Mouse (Mus musculus) ES-E14 (cell line): ENCODE results near the gene Tmem183a. TPM values are rescaled to one million over a fixed set of nuclear protein-coding genes. Genes with fewer than 3 reads are reported as not detected.
A peak's percentile ranks its signal among the peaks of the same experiment; 100 is the strongest.

Experiments
- DNase-seq: peaks from one replicate; pipeline ENCODE4 v3.0.0-alpha.2; 2013; ENCODE audit warnings: low read depth, low spot score
- H3K27ac ChIP-seq: 2 replicates; pipeline ENCODE4 v1.5.1; 2012; ENCODE audit warnings: low read depth, mild to moderate bottlenecking, low read length, moderate library complexity, mixed read lengths; ENCODE audit not compliant: poor library complexity, insufficient read depth, severe bottlenecking
- H3K36me3 ChIP-seq: 2 replicates; pipeline ENCODE4 v1.6.1; 2012; ENCODE audit warnings: mild to moderate bottlenecking, low read length, moderate library complexity, mixed read lengths; ENCODE audit not compliant: control insufficient read depth, poor library complexity, insufficient read depth, severe bottlenecking
- H3K4me1 ChIP-seq, 2 experiments: fragments of 150-350 bp in 1 of 2; sonication (generic) in 1 of 2; 2 replicates each; pipeline ENCODE4 v1.6.1; 2012; ENCODE audit warnings: low read length in 2 of 2, mild to moderate bottlenecking in 1 of 2, mixed read lengths in 1 of 2; ENCODE audit not compliant: control insufficient read depth in 2 of 2, insufficient read depth in 2 of 2, poor library complexity in 1 of 2
- H3K4me3 ChIP-seq, 2 experiments: fragments of 150-350 bp in 1 of 2; sonication (generic) in 1 of 2; 2 replicates each; pipeline ENCODE4 v1.5.1; 2012; ENCODE audit warnings: low read length in 2 of 2, low read depth in 1 of 2, mild to moderate bottlenecking in 1 of 2, mixed read lengths in 1 of 2; ENCODE audit not compliant: insufficient read depth in 1 of 2, poor library complexity in 1 of 2, severe bottlenecking in 1 of 2
- H3K9ac ChIP-seq: 2 replicates; pipeline ENCODE4 v1.6.1; 2012; ENCODE audit warnings: low read depth, mild to moderate bottlenecking, low read length, mixed read lengths; ENCODE audit not compliant: poor library complexity, insufficient read depth, severe bottlenecking
- H3K9me3 ChIP-seq: fragments of 150-350 bp; sonication (generic); 2 replicates; pipeline ENCODE4 v1.6.1; 2012; ENCODE audit warnings: low read depth, mild to moderate bottlenecking, low read length; ENCODE audit not compliant: control insufficient read depth, insufficient read depth
- CHD2 ChIP-seq: IDR thresholded peaks from 2 replicates; pipeline ENCODE4 v1.6.1; 2014; ENCODE audit warnings: mild to moderate bottlenecking, low read depth, low read length, inconsistent platforms
- HCFC1 ChIP-seq: IDR thresholded peaks from 2 replicates; pipeline ENCODE4 v1.6.1; 2012; ENCODE audit warnings: low read length, inconsistent platforms, borderline replicate concordance; ENCODE audit not compliant: insufficient read depth
- MAFK ChIP-seq: IDR thresholded peaks from 2 replicates; pipeline ENCODE4 v1.6.1; 2014; ENCODE audit warnings: mild to moderate bottlenecking, low read depth, low read length, inconsistent platforms; ENCODE audit not compliant: insufficient read depth
- ZC3H11A ChIP-seq: IDR thresholded peaks from 2 replicates; pipeline ENCODE4 v1.6.1; 2012; ENCODE audit warnings: low read depth, mild to moderate bottlenecking, inconsistent platforms, low read length, borderline replicate concordance
- ZNF384 ChIP-seq: IDR thresholded peaks from 2 replicates; pipeline ENCODE4 v1.6.1; 2012; ENCODE audit warnings: low read depth, low read length, inconsistent platforms
- in situ Hi-C, 2 experiments: fragments of 600-800 bp; cut with MboI; formaldehyde crosslinking; loops; one replicate each; pipeline ENCODE4 v1.15.1; 2025; ENCODE audit warnings: low sequenced_read_pairs in 2 of 2, inconsistent platforms in 1 of 2; ENCODE audit not compliant: unreplicated experiment in 2 of 2
- total RNA-seq: library from RNA; depleted of rRNA; stranded (reverse); fragments of 300-350 nt; gene quantifications from 2 replicates; pipeline ENCODE4 v1.2.3, GENCODE M21; 2012

The Tmem183a gene
- total RNA-seq, 1 experiment = 100 TPM

DNA sequence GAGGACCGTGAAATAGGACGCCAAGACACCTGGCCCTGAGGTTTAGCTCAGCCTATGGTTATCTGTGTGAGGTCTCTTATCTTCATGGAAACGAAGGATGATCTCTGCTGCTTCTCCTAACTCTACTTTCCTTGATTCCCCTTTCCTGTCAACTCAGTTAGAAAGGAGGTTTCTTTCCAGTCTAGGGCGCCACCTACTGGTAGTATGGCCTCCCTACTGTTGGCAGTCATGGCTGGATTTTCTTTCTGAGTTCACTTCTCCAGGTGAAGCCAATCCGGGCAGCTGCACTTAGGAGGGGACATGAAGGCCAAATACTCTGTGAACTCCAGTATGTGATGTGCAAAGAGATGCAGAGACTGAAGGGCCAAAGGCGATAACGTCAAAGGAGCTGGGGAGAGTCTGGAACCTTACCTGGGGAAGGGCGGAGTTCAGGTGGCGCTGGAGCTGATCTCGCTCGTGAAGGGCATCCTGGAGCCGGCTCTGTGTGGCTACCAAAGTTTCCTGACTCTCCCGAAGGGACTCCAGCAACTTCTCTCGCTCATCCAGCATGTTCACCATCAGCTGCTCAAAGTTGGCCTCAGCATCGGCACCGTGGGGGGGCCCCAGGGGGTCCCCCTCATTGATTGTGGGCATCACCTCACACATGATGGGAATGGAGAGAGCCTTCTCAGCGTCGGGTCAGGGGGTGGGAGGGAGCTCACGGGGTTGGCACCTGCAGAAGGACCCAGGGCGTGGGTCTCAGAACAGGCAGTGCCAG lies 29.7 kb downstream of the Tmem183a start:
- Histone ChIP-seq H3K27ac (no peak overlapping the region), H3K9ac (no peak overlapping the region), H3K4me3 (no peak overlapping the region), H3K4me1 (peaks cover 2 to 19% of the 10 kb centered on the region in 2 experiments; a peak in 1 of 4 replicates), H3K9me3 (no peaks in the 10 kb centered on the region), H3K36me3 (no peaks in the 10 kb centered on the region)
- in situ Hi-C loops = loop anchor here in 1 of 2 experiments (5.0 kb wide), 1 partner anchor 180 kb away; no protein-coding TSS in a partner anchor
- TF ChIP-seq ZNF384 (no peak), ZC3H11A (peak; percentile 74; the same call in 1 of the 2 replicates), MAFK (no peak), CHD2 (no peak), HCFC1 (no peak)
- peak; percentile 66 for DNase-seq

DNA sequence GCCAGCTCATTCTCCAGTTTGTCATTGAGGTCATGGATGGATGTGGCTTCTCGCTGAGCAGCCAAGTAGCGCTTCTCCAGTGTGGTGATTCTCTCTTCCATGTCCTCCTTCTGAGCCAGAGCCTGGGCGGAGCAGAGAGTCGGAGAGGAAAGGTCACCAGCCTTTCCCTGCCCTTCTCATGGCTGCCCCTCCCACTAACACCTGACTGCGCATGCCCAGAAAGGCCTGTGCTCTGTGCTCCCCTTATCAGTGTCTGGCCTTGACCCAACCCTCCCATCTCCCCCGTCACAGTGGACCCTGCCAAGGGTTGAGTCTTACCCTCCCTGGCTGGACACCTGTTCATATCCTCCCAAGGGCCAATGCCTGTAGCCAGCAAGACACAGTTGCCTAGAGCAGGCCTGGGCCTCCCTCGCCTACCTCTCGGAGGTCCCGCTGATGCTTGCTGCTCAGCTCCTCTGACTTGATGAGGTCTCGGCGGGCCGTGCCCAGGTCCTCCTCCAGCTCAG lies 34.9 kb downstream of the Tmem183a start:
- Histone ChIP-seq H3K4me1 (peaks cover 2 to 30% of the 10 kb centered on the region in 2 experiments; a peak in 2 of 4 replicates), H3K36me3 (peaks cover 31% of the 10 kb centered on the region), H3K27ac (no peak overlapping the region), H3K9me3 (no peaks in the 10 kb centered on the region), H3K4me3 (peak overlapping the region; percentile 61 to 62), H3K9ac (peak overlapping the region; percentile 68)
- TF ChIP-seq HCFC1 (no peak), ZNF384 (no peak), ZC3H11A (no peak), MAFK (no peak), CHD2 (no peak)
- DNase-seq = peak; percentile 51
- in situ Hi-C loops = no loop called here

DNA sequence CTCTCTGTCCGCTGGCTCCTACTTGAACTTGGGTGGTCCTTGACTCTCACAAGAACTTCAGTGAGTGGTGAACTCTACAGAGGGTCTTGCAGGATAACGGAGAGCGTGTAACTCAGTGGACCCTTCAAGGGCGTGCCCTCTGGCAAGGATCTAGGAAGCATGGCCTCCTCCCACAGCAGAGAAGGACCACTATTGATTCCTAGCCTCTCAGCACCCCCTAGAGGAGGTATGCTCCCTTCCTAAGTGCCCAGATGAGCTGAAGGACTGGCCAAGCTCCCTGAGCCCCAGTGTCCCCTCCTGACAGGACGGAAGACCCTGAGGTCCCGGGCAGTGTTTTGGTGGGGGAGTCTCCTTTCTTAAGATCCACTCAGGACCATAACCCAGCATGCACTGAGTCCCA lies 39.2 kb downstream of the Tmem183a start:
- H3K4me1 ChIP-seq = peaks cover 0 to 22% of the 10 kb centered on the region in 2 experiments; a peak in 2 of 4 replicates
- H3K9ac ChIP-seq = no peak overlapping the region
- in situ Hi-C loops = no loop called here
- H3K9me3 ChIP-seq = no peaks in the 10 kb centered on the region
- TF ChIP-seq ZC3H11A = no peak
- no peak for TF ChIP-seq HCFC1
- TF ChIP-seq CHD2 = no peak
- TF ChIP-seq ZNF384 = no peak
- TF ChIP-seq MAFK = no peak
- H3K4me3 ChIP-seq = no peak overlapping the region
- no peak overlapping the region for H3K27ac ChIP-seq
- no peak for DNase-seq
- peaks cover 62% of the 10 kb centered on the region for H3K36me3 ChIP-seq

DNA sequence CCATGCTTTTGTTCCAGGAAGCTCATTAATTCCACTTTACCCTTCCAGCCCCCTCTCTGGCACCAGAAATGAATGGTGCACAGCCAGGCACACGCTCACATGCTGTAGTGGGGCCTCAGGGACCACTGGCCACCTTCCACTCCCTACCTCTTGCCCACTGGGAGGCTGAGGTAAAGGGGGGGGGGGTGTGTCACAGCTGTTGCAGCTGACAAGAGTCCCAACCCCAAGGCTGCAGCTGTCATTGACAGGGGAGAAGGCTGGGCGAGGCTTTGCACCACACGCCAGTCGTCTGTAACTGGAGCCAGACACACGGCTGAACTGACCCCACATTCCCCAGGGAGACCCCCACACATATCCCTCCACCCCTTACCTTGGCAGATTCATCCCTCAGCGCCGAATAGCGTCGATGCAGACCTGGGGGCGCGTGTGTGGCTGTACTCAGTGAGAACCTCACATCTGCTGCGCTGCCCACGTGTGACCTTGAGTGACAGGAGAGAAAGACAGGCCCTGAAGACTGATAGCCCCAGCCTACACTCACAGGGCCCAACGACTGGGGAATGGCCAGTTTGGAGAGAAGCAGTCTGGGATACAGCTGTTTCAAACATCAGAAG lies 41.0 kb downstream of the Tmem183a start:
- Histone ChIP-seq H3K4me1 (peaks cover 0 to 10% of the 10 kb centered on the region in 2 experiments; a peak in 1 of 4 replicates), H3K9me3 (no peaks in the 10 kb centered on the region), H3K36me3 (peaks cover 77% of the 10 kb centered on the region), H3K4me3 (no peak overlapping the region), H3K9ac (no peak overlapping the region), H3K27ac (no peak overlapping the region)
- no peak for TF ChIP-seq ZNF384
- TF ChIP-seq ZC3H11A = no peak
- TF ChIP-seq HCFC1 = no peak
- no peak for TF ChIP-seq CHD2
- TF ChIP-seq MAFK = no peak
- no peak for DNase-seq
- in situ Hi-C loops = no loop called here
